Mouse (Mus musculus) intestine, postnatal 0 days (tissue): Measurements from ENCODE around the gene Pole4. TPM values are rescaled to one million over a fixed set of nuclear protein-coding genes. Genes with fewer than 3 reads are reported as not detected.

Source experiments
- ATAC-seq: fragments of 200-750 bp; cut with Nextera tagmentation; 2 replicates; pipeline ENCODE4 v1.8.0; 2017; ENCODE audit warnings: mild to moderate bottlenecking, moderate TSS enrichment, moderate library complexity
- H3K27ac ChIP-seq: fragments of 300-500 bp; sonication (generic); 2 replicates; pipeline ENCODE4 v1.5.1; 2014; ENCODE audit warnings: mild to moderate bottlenecking, low read depth, low read length, moderate library complexity
- H3K27me3 ChIP-seq: fragments of 300-500 bp; sonication (generic); replicated peaks from 2 replicates; pipeline ENCODE4 v1.6.1; 2014; ENCODE audit warnings: low read length, mixed read lengths; ENCODE audit not compliant: control insufficient read depth, insufficient read depth
- H3K36me3 ChIP-seq: fragments of 300-500 bp; sonication (generic); 2 replicates; pipeline ENCODE4 v1.6.1; 2014; ENCODE audit warnings: mild to moderate bottlenecking, moderate library complexity; ENCODE audit not compliant: control insufficient read depth, insufficient read depth
- H3K4me1 ChIP-seq: fragments of 300-500 bp; sonication (generic); replicated peaks from 2 replicates; pipeline ENCODE4 v1.6.1; 2014; ENCODE audit warnings: antibody characterized with exemption, low read length, mixed read lengths; ENCODE audit not compliant: control insufficient read depth, insufficient read depth
- H3K4me2 ChIP-seq: fragments of 300-500 bp; sonication (generic); replicated peaks from 2 replicates; pipeline ENCODE4 v1.6.1; 2014; ENCODE audit warnings: low read depth, mild to moderate bottlenecking, moderate library complexity
- H3K4me3 ChIP-seq: fragments of 300-500 bp; sonication (generic); 2 replicates; pipeline ENCODE4 v1.5.1; 2014; ENCODE audit warnings: low read depth, low read length
- H3K9ac ChIP-seq: fragments of 300-500 bp; sonication (generic); 2 replicates; pipeline ENCODE4 v1.6.1; 2014; ENCODE audit warnings: mild to moderate bottlenecking, low read depth, low read length
- H3K9me3 ChIP-seq: fragments of 300-500 bp; sonication (generic); 2 replicates; pipeline ENCODE4 v1.6.1; 2016; ENCODE audit warnings: mixed run types; ENCODE audit not compliant: control insufficient read depth
- CTCF ChIP-seq: sonication (generic); IDR thresholded peaks from 2 replicates; pipeline ENCODE4 v1.5.1; 2016; ENCODE audit warnings: low read depth, mild to moderate bottlenecking, control low read depth, antibody characterized with exemption, moderate library complexity
- WGBS: fragments of 180-500 bp; shearing (Covaris S2); extraction: QIAGEN DNeasy Blood & Tissue Kit; methylation state at CpG from one replicate; pipeline ENCODE4 v1.1.7; 2014; 5-methylcytosine and 5-hydroxymethylcytosine counted together
- polyA plus RNA-seq: library from polyadenylated mRNA; unstranded; fragments of >200 nt; fragmentation: Nextera tagmentation; extraction: Ambion mirVana; gene quantifications from 2 replicates; pipeline ENCODE4 v1.2.1, GENCODE M21; 2015

Pole4 gene
- polyA plus RNA-seq, 1 experiment from 2014 or later = 73.1 TPM

- Histone ChIP-seq H3K36me3 (no peaks in the 10 kb centered on the region), H3K4me2 (no peak overlapping the region), H3K9ac (no peak overlapping the region), H3K9me3 (no peaks in the 10 kb centered on the region), H3K4me1 (no peaks in the 10 kb centered on the region), H3K4me3 (no peak overlapping the region), H3K27me3 (0 out of 2 replicates have a peak, but pooled peaks cover 5% of the 10 kb centered on the region), H3K27ac (no peak overlapping the region)
- WGBS = 56% methylated on average over 2 of the region's 2 CpGs
- no peak for ATAC-seq
- TF ChIP-seq CTCF = peak; percentile 48
Measured at GRCm38 (mm10) chr6:82750063-82750462, 44.9 kb upstream of the Pole4 start.

- Histone ChIP-seq H3K4me1 (no peaks in the 10 kb centered on the region), H3K4me3 (no peak overlapping the region), H3K27ac (no peak overlapping the region), H3K4me2 (no peak overlapping the region), H3K9ac (no peak overlapping the region), H3K27me3 (0 out of 2 replicates have a peak, but pooled peaks cover 5% of the 10 kb centered on the region), H3K36me3 (0 out of 2 replicates have a peak, but pooled peaks cover 4% of the 10 kb centered on the region), H3K9me3 (no peaks in the 10 kb centered on the region)
- no peak for ATAC-seq
- no peak for TF ChIP-seq CTCF
- WGBS = 87% methylated on average over 9 of the region's 9 CpGs
Measured at GRCm38 (mm10) chr6:82748106-82748672, 43.0 kb upstream of the Pole4 start.

GRCm38 (mm10) chr6:82747085-82747484 lies 41.9 kb upstream of the Pole4 start:
- ATAC-seq = peak; percentile 87
- whole genome bisulfite sequencing = 23% methylated on average over 5 of the region's 5 CpGs
- Histone ChIP-seq H3K36me3 (0 out of 2 replicates have a peak, but pooled peaks cover 4% of the 10 kb centered on the region), H3K4me3 (no peak overlapping the region), H3K27ac (no peak overlapping the region), H3K9ac (no peak overlapping the region), H3K27me3 (0 out of 2 replicates have a peak, but pooled peaks cover 5% of the 10 kb centered on the region), H3K4me1 (no peaks in the 10 kb centered on the region), H3K9me3 (no peaks in the 10 kb centered on the region), H3K4me2 (no peak overlapping the region)
- no peak for TF ChIP-seq CTCF

GRCm38 (mm10) chr6:82744553-82744952 lies 39.4 kb upstream of the Pole4 start:
- Histone ChIP-seq H3K4me3 (no peak overlapping the region), H3K4me2 (no peak overlapping the region), H3K27ac (no peak overlapping the region), H3K9ac (no peak overlapping the region), H3K36me3 (0 out of 2 replicates have a peak, but pooled peaks cover 4% of the 10 kb centered on the region), H3K4me1 (no peaks in the 10 kb centered on the region), H3K9me3 (no peaks in the 10 kb centered on the region), H3K27me3 (no peaks in the 10 kb centered on the region)
- ATAC-seq = no peak
- 92% methylated on average over 9 of the region's 9 CpGs for WGBS
- no peak for TF ChIP-seq CTCF

GRCm38 (mm10) chr6:82741518-82741880 lies 36.3 kb upstream of the Pole4 start:
- H3K4me3 ChIP-seq = no peak overlapping the region
- H3K27me3 ChIP-seq = no peaks in the 10 kb centered on the region
- no peak overlapping the region for H3K27ac ChIP-seq
- H3K4me2 ChIP-seq = no peak overlapping the region
- H3K4me1 ChIP-seq = no peaks in the 10 kb centered on the region
- H3K9ac ChIP-seq = no peak overlapping the region
- TF ChIP-seq CTCF = no peak
- no peak for ATAC-seq
- 0 out of 2 replicates have a peak, but pooled peaks cover 4% of the 10 kb centered on the region for H3K36me3 ChIP-seq
- no peaks in the 10 kb centered on the region for H3K9me3 ChIP-seq
- WGBS = 76% methylated on average over 5 of the region's 5 CpGs

GRCm38 (mm10) chr6:82740868-82741517 lies 35.8 kb upstream of the Pole4 start:
- no peaks in the 10 kb centered on the region for H3K9me3 ChIP-seq
- WGBS = 70% methylated on average over 8 of the region's 8 CpGs
- no peak for ATAC-seq
- H3K27ac ChIP-seq = no peak overlapping the region
- 0 out of 2 replicates have a peak, but pooled peaks cover 4% of the 10 kb centered on the region for H3K36me3 ChIP-seq
- H3K9ac ChIP-seq = no peak overlapping the region
- no peaks in the 10 kb centered on the region for H3K27me3 ChIP-seq
- no peaks in the 10 kb centered on the region for H3K4me1 ChIP-seq
- TF ChIP-seq CTCF = no peak
- H3K4me3 ChIP-seq = no peak overlapping the region
- no peak overlapping the region for H3K4me2 ChIP-seq
